ENCODE assay signal across 8 mouse cellular contexts in the genomic region with DNA sequence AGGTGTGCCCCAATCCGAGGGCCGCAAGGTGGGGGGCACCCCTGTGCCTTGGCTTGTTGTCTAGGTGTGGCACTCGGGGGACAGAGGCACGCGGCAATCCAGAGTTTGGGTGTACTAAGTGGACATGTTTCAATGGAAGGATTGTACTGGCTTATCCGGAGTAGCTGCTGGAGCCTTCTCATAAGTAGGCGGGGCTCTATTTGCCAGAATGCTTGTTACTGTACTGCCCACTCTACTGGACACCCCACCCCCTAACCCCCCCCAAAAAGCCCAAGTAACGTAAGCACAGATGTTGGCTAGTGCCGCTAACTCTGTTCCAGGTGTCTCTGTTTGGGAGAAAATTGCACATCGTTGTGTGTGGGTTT. TPM values are rescaled to one million over a fixed set of nuclear protein-coding genes. Genes with fewer than 3 reads are reported as not detected.
DNase-seq lines count a peak whose midpoint lies in the region; ATAC-seq and TF ChIP-seq lines count a peak whose summit lies in the region.

No protein-coding gene starts in this region.

- TF ChIP-seq POLR2A in kidney, adult 2 months (IDR thresholded peaks at IDR 0.05; ENCODE audit: low read depth, low read length): no peak
- no peak for TF ChIP-seq POLR2A in brain, embryonic 14.5 days (IDR thresholded peaks at IDR 0.05; ENCODE audit: borderline replicate concordance, extremely low read depth, insufficient read depth, insufficient read length, poor library complexity, severe bottlenecking)

- H3K4me1 ChIP-seq in kidney, adult 2 months (ENCODE audit: control insufficient read depth, insufficient read depth, low read length): no peaks in the 10 kb centered on the region; the same call in 1 of the 2 replicates
- H3K4me1 ChIP-seq in hindbrain, embryonic 13.5 days (replicated peaks): peaks cover 11% of the 10 kb centered on the region

- no peak; the same call in 1 of the 2 replicates for ATAC-seq in hindbrain, embryonic 13.5 days (ENCODE audit: low FRiP score)

- peak overlapping the region; percentile 98 for H3K4me3 ChIP-seq in kidney, adult 2 months (ENCODE audit: insufficient read depth, low read depth, low read length)
- H3K4me3 ChIP-seq in hindbrain, embryonic 13.5 days: peak overlapping the region; percentile 89

- H3K27ac ChIP-seq in kidney, adult 2 months (ENCODE audit: insufficient read depth, low read depth, low read length): peak overlapping the region; percentile 44
- peak overlapping the region; percentile 83 for H3K27ac ChIP-seq in hindbrain, embryonic 13.5 days

- peak overlapping the region; percentile 94 for H3K9ac ChIP-seq in hindbrain, embryonic 13.5 days

- H3K27me3 ChIP-seq in kidney, adult 2 months (replicated peaks; ENCODE audit: control insufficient read depth, insufficient read depth, low read length): no peaks in the 10 kb centered on the region
- H3K27me3 ChIP-seq in hindbrain, embryonic 13.5 days: no peaks in the 10 kb centered on the region

- DNase-seq in kidney, adult 2 months: no peak
- DNase-seq in kidney, postnatal 10 days: no peak
- DNase-seq in brain, embryonic 14.5 days (ENCODE audit: low read depth): peak; percentile 44
- DNase-seq in lung, postnatal 36 days: peak; percentile 36
- DNase-seq in urinary bladder, postnatal 4 days (ENCODE audit: low spot score in 2 of 2): no peak
- no peak for DNase-seq in left cerebral cortex, adult 8-10 months (ENCODE audit: low spot score in 2 of 2)
- no peak for DNase-seq in cerebellum, adult 9-10 months

- no peak for TF ChIP-seq CTCF in kidney, adult 2 months (conservative IDR thresholded peaks at IDR 0.05; ENCODE audit: insufficient read depth, insufficient read length, low read depth, low read length)
- no peak for TF ChIP-seq CTCF in brain, embryonic 14.5 days (IDR thresholded peaks at IDR 0.05; ENCODE audit: borderline replicate concordance, extremely low read depth, insufficient read depth, insufficient read length)

- H3K4me2 ChIP-seq in hindbrain, embryonic 13.5 days: peak overlapping the region; percentile 90

- no peaks in the 10 kb centered on the region for H3K36me3 ChIP-seq in kidney, adult 2 months (ENCODE audit: control insufficient read depth, insufficient read depth, low read length)
- H3K36me3 ChIP-seq in hindbrain, embryonic 13.5 days: no peaks in the 10 kb centered on the region

- WGBS in kidney, adult 2 months: 1% methylated on average over 10 of the region's 10 CpGs
- 5% methylated on average over 10 of the region's 10 CpGs for WGBS in hindbrain, embryonic 13.5 days

- no peaks in the 10 kb centered on the region for H3K9me3 ChIP-seq in hindbrain, embryonic 13.5 days

RNA-seq across cellular contexts. Expression of a gene that starts 0.6 kb away (rescaled TPM):
- polyA plus RNA-seq in kidney, adult 2 months (2012; rRNA removed): 26.0 and 33.9 TPM in 2 replicates
- polyA plus RNA-seq in brain, embryonic 14.5 days (2012; rRNA removed): 23.6 and 30.4 TPM in 2 replicates
- 26.8 and 32.3 TPM in 2 replicates for polyA plus RNA-seq in hindbrain, embryonic 13.5 days (2015; fragmentation: Nextera tagmentation; extraction: Ambion mirVana)
- 10 to 100 TPM; 47.3 to 77.1 (median 56.2) TPM for total RNA-seq in left cerebral cortex, adult 8-10 months (2022)

Comparison
In these comparisons a context has a peak if more than half of its experiments do, and no peak if none do; other contexts are left out.
1. DNase-seq: peak in brain, embryonic 14.5 days (single experiment) and lung, postnatal 36 days (single experiment); none in kidney, adult 2 months (single experiment), kidney, postnatal 10 days (single experiment), urinary bladder, postnatal 4 days (0 of 2), left cerebral cortex, adult 8-10 months (0 of 2) and cerebellum, adult 9-10 months (single experiment).